Mouse (Mus musculus): ENCODE data around the gene Fam174b. TPM values are rescaled to one million over a fixed set of nuclear protein-coding genes. Genes with fewer than 3 reads are reported as not detected.

Gene Fam174b
- 3.9 and 8.8 TPM in 2 replicates for polyA plus RNA-seq (2011; ENCODE audit: insufficient read length, low read depth, missing spikeins)

- TF ChIP-seq CTCF (IDR thresholded peaks at IDR 0.05; ENCODE audit: borderline replicate concordance, insufficient read depth, low read length) (no peak), POLR2A (IDR thresholded peaks at IDR 0.05; ENCODE audit: low read depth, low read length) (no peak)
These were observed at the start of gene Fam174b for GRCm38 (mm10) chr7:73740111-73741035. TSS of gene Fam174b (plus strand) at chr7:73740302.

GRCm38 (mm10) chr7:73697092-73697491 is 43.0 kb upstream of the Fam174b start:
- no peak overlapping the region for H3K4me3 ChIP-seq (ENCODE audit: insufficient read depth, low read length)
- no peak overlapping the region for H3K27ac ChIP-seq (ENCODE audit: insufficient read depth, low read length)
- TF ChIP-seq CTCF (IDR thresholded peaks at IDR 0.05; ENCODE audit: borderline replicate concordance, insufficient read depth, low read length) = no peak
- no peak for TF ChIP-seq POLR2A (IDR thresholded peaks at IDR 0.05; ENCODE audit: low read depth, low read length)
- no peaks in the 10 kb centered on the region for H3K4me1 ChIP-seq (ENCODE audit: control insufficient read depth, insufficient read depth, low read length)

More at GRCm38 (mm10) chr7:73740111-73741035, at the start of gene Fam174b:
- no peak within 1 kb of the TSS for H3K27ac ChIP-seq (ENCODE audit: insufficient read depth, low read length)
- H3K4me1 ChIP-seq (ENCODE audit: control insufficient read depth, insufficient read depth, low read length) = no peaks in the 10 kb centered on the region
- peak within 1 kb of the TSS; percentile 54 for H3K4me3 ChIP-seq (ENCODE audit: insufficient read depth, low read length)

- Histone ChIP-seq H3K27ac (ENCODE audit: insufficient read depth, low read length) (no peak overlapping the region), H3K4me1 (ENCODE audit: control insufficient read depth, insufficient read depth, low read length) (no peaks in the 10 kb centered on the region), H3K4me3 (ENCODE audit: insufficient read depth, low read length) (no peak overlapping the region)
- TF ChIP-seq POLR2A (IDR thresholded peaks at IDR 0.05; ENCODE audit: low read depth, low read length) = no peak
- TF ChIP-seq CTCF (IDR thresholded peaks at IDR 0.05; ENCODE audit: borderline replicate concordance, insufficient read depth, low read length) = no peak
These were observed 35.8 kb upstream of the Fam174b start for GRCm38 (mm10) chr7:73704305-73704704.

- no peak overlapping the region for H3K27ac ChIP-seq (ENCODE audit: insufficient read depth, low read length)
- no peaks in the 10 kb centered on the region for H3K4me1 ChIP-seq (ENCODE audit: control insufficient read depth, insufficient read depth, low read length)
- no peak overlapping the region for H3K4me3 ChIP-seq (ENCODE audit: insufficient read depth, low read length)
- TF ChIP-seq CTCF (IDR thresholded peaks at IDR 0.05; ENCODE audit: borderline replicate concordance, insufficient read depth, low read length) (no peak), POLR2A (IDR thresholded peaks at IDR 0.05; ENCODE audit: low read depth, low read length) (no peak)
These were observed 26.6 kb upstream of the Fam174b start for GRCm38 (mm10) chr7:73713506-73713905.

GRCm38 (mm10) chr7:73715928-73716749 is 24.0 kb upstream of the Fam174b start:
- Histone ChIP-seq H3K4me1 (ENCODE audit: control insufficient read depth, insufficient read depth, low read length) (no peaks in the 10 kb centered on the region), H3K27ac (ENCODE audit: insufficient read depth, low read length) (no peak overlapping the region), H3K4me3 (ENCODE audit: insufficient read depth, low read length) (no peak overlapping the region)
- TF ChIP-seq POLR2A (IDR thresholded peaks at IDR 0.05; ENCODE audit: low read depth, low read length) = no peak
- no peak for TF ChIP-seq CTCF (IDR thresholded peaks at IDR 0.05; ENCODE audit: borderline replicate concordance, insufficient read depth, low read length)

GRCm38 (mm10) chr7:73716841-73717240 is 23.3 kb upstream of the Fam174b start:
- Histone ChIP-seq H3K27ac (ENCODE audit: insufficient read depth, low read length) (no peak overlapping the region), H3K4me3 (ENCODE audit: insufficient read depth, low read length) (no peak overlapping the region), H3K4me1 (ENCODE audit: control insufficient read depth, insufficient read depth, low read length) (no peaks in the 10 kb centered on the region)
- TF ChIP-seq CTCF (IDR thresholded peaks at IDR 0.05; ENCODE audit: borderline replicate concordance, insufficient read depth, low read length) = no peak
- TF ChIP-seq POLR2A (IDR thresholded peaks at IDR 0.05; ENCODE audit: low read depth, low read length) = no peak

- Histone ChIP-seq H3K4me1 (ENCODE audit: control insufficient read depth, insufficient read depth, low read length) (no peaks in the 10 kb centered on the region), H3K27ac (ENCODE audit: insufficient read depth, low read length) (no peak overlapping the region), H3K4me3 (ENCODE audit: insufficient read depth, low read length) (no peak overlapping the region)
- no peak for TF ChIP-seq POLR2A (IDR thresholded peaks at IDR 0.05; ENCODE audit: low read depth, low read length)
- no peak for TF ChIP-seq CTCF (IDR thresholded peaks at IDR 0.05; ENCODE audit: borderline replicate concordance, insufficient read depth, low read length)
These were observed 22.1 kb upstream of the Fam174b start for GRCm38 (mm10) chr7:73718031-73718430.

- no peak overlapping the region for H3K4me3 ChIP-seq (ENCODE audit: insufficient read depth, low read length)
- TF ChIP-seq CTCF (IDR thresholded peaks at IDR 0.05; ENCODE audit: borderline replicate concordance, insufficient read depth, low read length) (no peak), POLR2A (IDR thresholded peaks at IDR 0.05; ENCODE audit: low read depth, low read length) (no peak)
- no peaks in the 10 kb centered on the region for H3K4me1 ChIP-seq (ENCODE audit: control insufficient read depth, insufficient read depth, low read length)
- H3K27ac ChIP-seq (ENCODE audit: insufficient read depth, low read length) = no peak overlapping the region
These were observed 21.6 kb upstream of the Fam174b start for GRCm38 (mm10) chr7:73718497-73719007.

GRCm38 (mm10) chr7:73721046-73721445 is 19.1 kb upstream of the Fam174b start:
- Histone ChIP-seq H3K4me3 (ENCODE audit: insufficient read depth, low read length) (no peak overlapping the region), H3K27ac (ENCODE audit: insufficient read depth, low read length) (no peak overlapping the region), H3K4me1 (ENCODE audit: control insufficient read depth, insufficient read depth, low read length) (no peaks in the 10 kb centered on the region)
- TF ChIP-seq POLR2A (IDR thresholded peaks at IDR 0.05; ENCODE audit: low read depth, low read length) (no peak), CTCF (IDR thresholded peaks at IDR 0.05; ENCODE audit: borderline replicate concordance, insufficient read depth, low read length) (no peak)
